Mouse (Mus musculus) layer of hippocampus, adult 9-10 months (tissue): ENCODE measurements around the gene Ccdc27.

Experiments
- DNase-seq: peaks from one replicate; pipeline ENCODE4 v3.0.0; 2022; ENCODE audit warnings: low spot score

The Ccdc27 gene

GRCm38 (mm10) chr4:154042577-154042976 is at the start of gene Ccdc27:
Ccdc27 (minus strand) TSS chr4:154042677.
- DNase-seq, result no peak

DNA sequence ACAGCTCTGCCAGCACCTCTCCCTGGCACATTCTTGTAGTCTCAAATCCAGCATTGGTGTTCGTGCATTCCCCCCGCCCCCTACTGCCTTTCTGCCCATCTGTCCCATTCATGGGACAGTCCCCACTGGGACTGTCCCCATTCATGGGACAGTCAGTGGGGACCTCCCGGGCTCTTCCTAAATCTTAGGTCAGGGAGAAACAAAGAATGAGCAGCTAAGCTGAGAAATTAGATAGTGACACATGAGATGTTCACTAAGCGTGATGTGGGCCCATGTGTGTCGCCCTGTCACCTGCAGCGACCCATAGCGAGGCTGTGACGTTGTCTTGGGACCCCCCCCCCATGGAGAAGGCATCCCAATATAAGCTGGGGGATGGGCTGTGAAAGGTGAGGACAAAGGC is 48.9 kb upstream of the Ccdc27 start:
- no peak for DNase-seq

- DNase-seq, result no peak
Measured at GRCm38 (mm10) chr4:154089205-154089604, 46.7 kb upstream of the Ccdc27 start.

- no peak for DNase-seq
Measured at GRCm38 (mm10) chr4:154086436-154086835, 44.0 kb upstream of the Ccdc27 start.

- no peak for DNase-seq
Measured at GRCm38 (mm10) chr4:154085856-154086255, 43.4 kb upstream of the Ccdc27 start.

GRCm38 (mm10) chr4:154081974-154082373 is 39.5 kb upstream of the Ccdc27 start:
- no peak for DNase-seq

- DNase-seq, result no peak
Measured at GRCm38 (mm10) chr4:154081021-154081420, 38.5 kb upstream of the Ccdc27 start.

- DNase-seq, result no peak
Measured at GRCm38 (mm10) chr4:154080211-154080610, 37.7 kb upstream of the Ccdc27 start.

DNA sequence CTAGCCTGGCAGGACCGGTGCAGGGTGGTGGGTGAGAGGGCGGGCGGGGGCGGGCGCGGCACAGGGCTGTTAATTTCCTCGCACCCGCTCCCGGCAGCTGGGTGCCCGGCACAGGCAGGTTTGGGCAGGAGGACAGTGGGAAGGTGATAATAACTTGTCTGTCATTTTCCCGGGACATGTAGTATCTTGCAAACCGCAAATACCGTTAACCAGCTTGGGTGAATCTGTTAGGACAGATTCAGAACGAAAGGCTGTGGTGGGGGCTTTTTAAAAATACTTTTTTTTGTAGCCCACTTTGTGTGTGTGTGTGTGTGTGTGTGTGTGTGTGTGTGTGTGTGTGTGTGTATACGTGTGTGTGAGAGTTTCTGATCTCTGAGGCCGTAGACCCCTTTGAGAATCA is 29.5 kb upstream of the Ccdc27 start:
- DNase-seq, result no peak

- no peak for DNase-seq
Measured at GRCm38 (mm10) chr4:154071521-154071920, 29.0 kb upstream of the Ccdc27 start.

- no peak for DNase-seq
Measured at GRCm38 (mm10) chr4:154070896-154071295, 28.4 kb upstream of the Ccdc27 start.

- peak; percentile 32 for DNase-seq
Measured at GRCm38 (mm10) chr4:154064827-154065773, 22.6 kb upstream of the Ccdc27 start.

GRCm38 (mm10) chr4:154057696-154058095 is 15.2 kb upstream of the Ccdc27 start:
- no peak for DNase-seq

DNA sequence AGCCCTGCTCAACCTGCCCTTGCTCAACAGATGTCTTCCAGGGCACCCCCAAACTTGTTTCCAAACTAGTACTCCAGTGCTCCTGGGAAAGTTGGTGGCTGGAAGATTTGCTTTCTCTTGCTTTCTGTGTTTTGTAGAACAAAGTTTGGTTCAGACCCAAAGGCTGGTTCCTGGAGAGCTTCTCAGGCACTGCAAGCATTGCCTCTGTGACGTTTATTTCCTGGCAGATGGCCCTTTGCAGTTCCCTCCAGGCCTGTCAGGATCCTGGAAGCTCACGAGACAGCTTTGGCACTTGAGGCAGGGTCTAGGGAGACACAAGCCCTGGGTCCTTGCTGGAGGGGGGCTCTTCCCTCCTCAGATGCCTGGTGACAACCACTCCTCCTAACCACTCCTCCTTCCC is 14.2 kb upstream of the Ccdc27 start:
- DNase-seq, result no peak

DNA sequence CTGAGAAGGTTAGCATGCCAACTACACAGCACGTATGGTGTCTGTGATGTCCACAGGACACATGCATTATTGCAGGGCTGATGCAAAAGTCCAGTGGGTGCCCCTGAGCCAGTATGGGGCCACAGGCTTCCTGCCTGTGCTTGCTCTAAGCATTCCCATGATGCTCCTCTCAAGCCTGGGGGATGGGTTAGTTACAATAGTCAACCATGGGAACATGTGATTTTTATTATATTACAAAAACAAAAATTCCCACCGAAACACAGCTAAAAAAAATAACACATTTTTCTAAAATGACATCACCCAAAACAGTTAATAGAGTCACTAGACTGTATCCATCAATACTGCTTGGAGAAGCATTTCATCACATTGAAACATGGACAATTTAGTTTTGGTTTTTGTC is 13.6 kb upstream of the Ccdc27 start:
- DNase-seq, result no peak

DNA sequence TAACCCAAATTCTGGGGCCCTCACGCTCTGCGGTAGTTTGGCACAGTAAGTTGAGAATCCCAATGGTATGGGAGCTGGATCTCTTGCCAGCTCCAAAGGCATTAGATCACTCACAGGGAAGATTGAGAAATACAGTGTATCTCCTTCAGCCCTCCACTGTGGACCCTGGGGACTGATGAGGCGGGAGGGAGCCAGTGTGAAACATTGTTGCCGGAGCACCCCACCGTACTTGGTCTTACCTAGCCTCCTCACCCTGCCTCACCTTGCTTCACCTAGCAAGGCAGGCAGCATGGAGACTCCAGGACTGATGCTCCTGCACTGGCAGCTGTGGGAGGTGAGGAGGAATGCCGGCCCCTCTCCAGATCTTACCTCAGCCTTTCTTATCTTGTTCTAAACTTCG is 13.0 kb upstream of the Ccdc27 start:
- no peak for DNase-seq

DNA sequence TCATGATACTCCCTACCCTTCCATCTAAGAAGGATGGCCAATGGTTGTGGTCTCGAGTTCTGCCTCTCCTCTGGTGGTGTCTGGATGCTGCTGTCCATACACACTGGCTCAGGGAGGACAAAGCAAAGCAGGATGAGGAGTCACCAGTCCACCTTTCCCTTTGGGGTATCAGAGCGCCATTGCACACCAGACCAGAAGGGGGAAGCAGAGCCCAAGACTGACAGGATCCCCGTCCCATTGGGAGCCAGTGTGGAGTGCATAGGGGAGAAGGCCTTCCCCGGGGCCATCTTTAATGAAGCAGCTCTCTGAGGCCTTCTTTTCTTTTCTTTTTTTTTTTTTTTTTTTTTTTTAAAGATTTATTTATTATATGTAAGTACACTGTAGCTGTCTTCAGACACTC is 10.6 kb upstream of the Ccdc27 start:
- DNase-seq, result no peak

- DNase-seq, result no peak
Measured at GRCm38 (mm10) chr4:154051401-154051800, 8.9 kb upstream of the Ccdc27 start.

GRCm38 (mm10) chr4:154045837-154046236 is 3.4 kb upstream of the Ccdc27 start:
- no peak for DNase-seq

GRCm38 (mm10) chr4:154037123-154037522 is 5.4 kb downstream of the Ccdc27 start:
- no peak for DNase-seq

DNA sequence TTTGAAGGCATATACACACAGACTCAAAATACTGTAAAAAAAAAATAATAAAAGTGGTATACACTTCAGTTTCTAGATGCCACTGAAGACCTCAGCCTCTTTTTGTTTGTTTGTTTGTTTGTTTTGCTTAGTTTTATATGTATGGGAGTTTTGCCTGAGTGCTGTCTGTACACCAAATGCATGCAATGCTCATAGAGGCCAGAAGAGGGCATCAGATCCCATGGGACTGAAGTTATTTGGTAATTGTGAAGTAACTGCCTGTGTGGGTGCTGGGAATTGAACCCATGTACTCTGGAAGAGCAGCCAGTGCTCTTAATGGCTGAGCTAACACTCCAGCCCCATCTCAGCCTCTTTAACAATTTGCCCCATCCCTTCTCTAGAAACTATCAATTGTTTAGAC is 13.8 kb downstream of the Ccdc27 start:
- no peak for DNase-seq

- no peak for DNase-seq
Measured at GRCm38 (mm10) chr4:154028066-154028465, 14.4 kb downstream of the Ccdc27 start.

- no peak for DNase-seq
Measured at GRCm38 (mm10) chr4:154026441-154026761, 16.1 kb downstream of the Ccdc27 start.
